Mouse (Mus musculus): ENCODE data around the gene Ppp2r5d.

Gene Ppp2r5d

GRCm38 (mm10) chr17:46714756-46715481 is 10.0 kb upstream of the Ppp2r5d start:
- no peak for DNase-seq (ENCODE audit: low spot score)

- no peak for DNase-seq (ENCODE audit: low spot score)
Observed at GRCm38 (mm10) chr17:46713849-46714248, 8.9 kb upstream of the Ppp2r5d start.

- no peak for DNase-seq (ENCODE audit: low spot score)
Observed at GRCm38 (mm10) chr17:46712442-46712841, 7.5 kb upstream of the Ppp2r5d start.

GRCm38 (mm10) chr17:46711612-46712271 is 6.8 kb upstream of the Ppp2r5d start:
- peak; percentile 24 for DNase-seq (ENCODE audit: low spot score)

- peak; percentile 82 for DNase-seq (ENCODE audit: low spot score)
Observed at GRCm38 (mm10) chr17:46710959-46711597, 6.2 kb upstream of the Ppp2r5d start, which contains the start of gene Pex6. Gene Pex6, plus strand, starts transcription at chr17:46711463.

- DNase-seq (ENCODE audit: low spot score), result no peak
Observed at GRCm38 (mm10) chr17:46706375-46707089, 1.6 kb upstream of the Ppp2r5d start.

- no peak for DNase-seq (ENCODE audit: low spot score)
Observed at GRCm38 (mm10) chr17:46703971-46704886, 682 bp downstream of the Ppp2r5d start.

GRCm38 (mm10) chr17:46702506-46702905 is 2.4 kb downstream of the Ppp2r5d start:
- DNase-seq (ENCODE audit: low spot score), result no peak

GRCm38 (mm10) chr17:46702100-46702499 is 2.8 kb downstream of the Ppp2r5d start:
- no peak for DNase-seq (ENCODE audit: low spot score)

- no peak for DNase-seq (ENCODE audit: low spot score)
Observed at GRCm38 (mm10) chr17:46701489-46701888, 3.4 kb downstream of the Ppp2r5d start.

GRCm38 (mm10) chr17:46699912-46700311 is 5.0 kb downstream of the Ppp2r5d start:
- no peak for DNase-seq (ENCODE audit: low spot score)

- no peak for DNase-seq (ENCODE audit: low spot score)
Observed at GRCm38 (mm10) chr17:46699245-46699644, 5.7 kb downstream of the Ppp2r5d start.

- DNase-seq (ENCODE audit: low spot score), result no peak
Observed at GRCm38 (mm10) chr17:46698515-46698914, 6.4 kb downstream of the Ppp2r5d start.

- DNase-seq (ENCODE audit: low spot score), result no peak
Observed at GRCm38 (mm10) chr17:46694517-46695063, 10.3 kb downstream of the Ppp2r5d start.

- no peak for DNase-seq (ENCODE audit: low spot score)
Observed at GRCm38 (mm10) chr17:46691390-46691789, 13.5 kb downstream of the Ppp2r5d start.

GRCm38 (mm10) chr17:46690665-46691064 is 14.2 kb downstream of the Ppp2r5d start:
- no peak for DNase-seq (ENCODE audit: low spot score)

- no peak for DNase-seq (ENCODE audit: low spot score)
Observed at GRCm38 (mm10) chr17:46685913-46686312, 19.0 kb downstream of the Ppp2r5d start.

- DNase-seq (ENCODE audit: low spot score), result no peak
Observed at GRCm38 (mm10) chr17:46682654-46683389, 22.1 kb downstream of the Ppp2r5d start.

GRCm38 (mm10) chr17:46681466-46682118 is 23.3 kb downstream of the Ppp2r5d start:
- DNase-seq (ENCODE audit: low spot score), result no peak
